Mouse (Mus musculus): ENCODE results near the gene Irgq. TPM values are rescaled to one million over a fixed set of nuclear protein-coding genes. Genes with fewer than 3 reads are reported as not detected.
"Not testable (repeated sequence)": the region's sequence is repeated elsewhere in the genome, so short reads cannot be mapped to it uniquely, and the experiment has no call there.

Gene Irgq
- 10 to 100 TPM; 15.7 to 18.2 TPM for total RNA-seq (2021)

- DNase-seq (ENCODE audit: low spot score): peak; percentile 96
- intact Hi-C loops (cut with DNase I): loop anchor here (1.0 to 5.0 kb wide), 3 partner anchors 17 to 132 kb away; partner anchors contain the start of gene Zfp428
Measured at GRCm38 (mm10) chr7:24530062-24530931, at the start of gene Irgq. Gene Irgq (plus strand): TSS chr7:24530689.

GRCm38 (mm10) chr7:24480986-24481473, 49.5 kb upstream of the Irgq start:
- intact Hi-C loops (cut with DNase I): no loop called here
- no peak for DNase-seq (ENCODE audit: low spot score)

- intact Hi-C loops (cut with DNase I): no loop called here
- peak; percentile 49 for DNase-seq (ENCODE audit: low spot score)
Measured at GRCm38 (mm10) chr7:24481474-24482207, 48.8 kb upstream of the Irgq start, which contains the start of gene Cadm4. Gene Cadm4 (plus strand): TSS chr7:24482023.

GRCm38 (mm10) chr7:24482208-24483020, 48.1 kb upstream of the Irgq start:
- intact Hi-C loops (cut with DNase I): no loop called here

GRCm38 (mm10) chr7:24483291-24483690, 47.2 kb upstream of the Irgq start:
- DNase-seq (ENCODE audit: low spot score); intact Hi-C loops (cut with DNase I): not testable (repeated sequence)

More at GRCm38 (mm10) chr7:24482208-24483020, 48.1 kb upstream of the Irgq start:
- DNase-seq (ENCODE audit: low spot score): no peak

GRCm38 (mm10) chr7:24485481-24485880, 45.0 kb upstream of the Irgq start:
- no peak for DNase-seq (ENCODE audit: low spot score)
- intact Hi-C loops (cut with DNase I): no loop called here

GRCm38 (mm10) chr7:24486654-24487130, 43.8 kb upstream of the Irgq start:
- no peak for DNase-seq (ENCODE audit: low spot score)
- intact Hi-C loops (cut with DNase I): no loop called here

- DNase-seq (ENCODE audit: low spot score): no peak
- intact Hi-C loops (cut with DNase I): no loop called here
Measured at GRCm38 (mm10) chr7:24487403-24487802, 43.1 kb upstream of the Irgq start.

DNA sequence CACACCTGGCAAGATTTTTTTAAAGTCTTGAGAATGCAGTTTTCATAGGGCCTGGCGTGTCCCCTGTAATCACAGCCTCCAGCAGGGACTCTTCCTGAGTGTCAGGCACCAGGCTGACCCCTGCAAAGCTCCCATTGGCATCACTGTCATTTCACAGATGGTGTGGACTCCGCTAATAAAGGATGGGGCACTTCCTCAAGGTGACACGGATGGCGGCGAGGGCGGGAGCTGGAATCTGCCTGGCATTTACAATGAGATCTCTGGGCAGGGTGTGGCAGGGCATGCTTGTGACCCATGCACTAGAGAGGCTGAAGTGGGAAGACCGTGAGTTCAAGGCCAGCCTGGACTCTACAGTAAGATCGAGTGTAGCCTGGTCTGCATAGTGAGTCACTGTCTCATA, 42.2 kb upstream of the Irgq start:
- intact Hi-C loops (cut with DNase I): no loop called here
- no peak for DNase-seq (ENCODE audit: low spot score)

DNA sequence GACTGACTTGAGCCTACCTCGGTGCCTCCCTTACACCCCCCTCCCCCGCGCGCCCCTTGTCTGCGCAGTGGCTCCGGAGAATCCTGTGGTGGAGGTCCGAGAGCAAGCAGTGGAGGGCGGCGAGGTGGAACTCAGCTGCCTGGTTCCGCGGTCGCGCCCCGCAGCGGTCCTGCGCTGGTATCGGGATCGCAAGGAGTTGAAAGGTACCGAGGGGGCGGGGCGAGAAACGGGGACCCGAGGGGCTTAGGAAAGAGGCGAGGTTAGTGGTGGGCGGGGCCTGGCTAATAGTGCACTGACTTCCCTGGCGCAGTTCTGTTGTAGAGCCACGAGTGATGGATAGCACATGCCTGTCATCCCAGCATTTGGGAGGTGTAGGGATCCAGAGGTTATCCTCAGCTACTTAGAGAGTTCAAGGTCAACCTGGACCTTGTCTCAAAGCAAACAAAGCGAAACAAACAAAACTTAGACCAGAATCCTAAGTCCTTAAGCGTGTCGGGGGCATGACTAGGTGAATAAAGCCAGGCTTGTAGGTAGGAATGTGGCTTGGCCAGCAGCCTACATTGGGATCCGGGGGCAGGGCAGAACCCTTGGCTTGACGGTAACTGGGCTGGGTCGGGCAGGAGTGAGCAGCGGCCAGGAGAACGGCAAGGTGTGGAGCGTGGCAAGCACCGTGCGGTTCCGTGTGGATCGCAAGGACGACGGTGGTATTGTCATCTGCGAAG, 30.5 kb upstream of the Irgq start:
- intact Hi-C loops (cut with DNase I): no loop called here
- no peak for DNase-seq (ENCODE audit: low spot score)

- DNase-seq (ENCODE audit: low spot score): no peak
- intact Hi-C loops (cut with DNase I): no loop called here
Measured at GRCm38 (mm10) chr7:24500929-24501328, 29.6 kb upstream of the Irgq start.

GRCm38 (mm10) chr7:24501492-24501891, 29.0 kb upstream of the Irgq start:
- intact Hi-C loops (cut with DNase I): no loop called here
- no peak for DNase-seq (ENCODE audit: low spot score)

DNA sequence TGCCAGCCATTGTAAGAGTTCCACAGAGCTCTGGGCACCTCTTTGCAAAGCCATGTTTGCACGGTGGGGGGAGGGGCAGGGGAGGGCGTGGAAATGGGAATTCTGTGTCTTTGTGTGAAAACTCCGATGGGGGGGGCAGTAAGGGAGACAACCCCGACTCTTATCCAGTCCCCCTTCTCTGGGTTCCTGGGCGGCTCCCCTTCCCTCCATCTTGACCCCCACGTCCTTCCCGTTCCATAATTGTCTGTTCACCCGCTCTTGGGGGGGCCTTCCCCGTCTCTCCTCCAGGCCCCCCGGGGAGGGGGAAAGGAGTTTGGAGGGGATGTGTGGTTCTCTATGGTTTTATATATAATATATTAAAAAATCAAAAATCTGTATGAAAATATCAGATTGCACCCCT, 26.5 kb upstream of the Irgq start:
- intact Hi-C loops (cut with DNase I): no loop called here
- no peak for DNase-seq (ENCODE audit: low spot score)

DNA sequence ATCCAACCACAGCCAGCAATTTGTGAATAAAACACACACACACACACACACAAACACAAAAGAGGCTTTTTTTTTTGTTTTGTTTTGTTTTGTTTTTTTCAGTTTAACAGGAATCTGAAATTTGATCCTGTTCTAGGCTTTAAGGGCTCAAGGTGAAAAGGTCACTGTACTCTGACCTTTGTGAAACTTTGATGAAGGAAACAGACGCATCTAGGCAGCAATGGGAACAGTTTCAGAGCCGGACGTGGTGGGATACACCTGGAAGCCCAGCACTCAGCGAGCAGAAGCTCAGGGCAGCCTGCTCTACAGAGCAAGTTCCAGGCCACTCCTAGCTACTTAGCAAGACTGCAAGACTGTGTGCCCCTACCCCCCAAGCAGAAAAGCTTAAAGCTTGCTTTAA, 25.6 kb upstream of the Irgq start:
- DNase-seq (ENCODE audit: low spot score): no peak
- intact Hi-C loops (cut with DNase I): no loop called here

GRCm38 (mm10) chr7:24505447-24506064, 24.9 kb upstream of the Irgq start:
- intact Hi-C loops (cut with DNase I): loop anchor here (2.0 kb wide), 1 partner anchor 25 kb away; the partner anchor contains the start of gene Irgq

DNA sequence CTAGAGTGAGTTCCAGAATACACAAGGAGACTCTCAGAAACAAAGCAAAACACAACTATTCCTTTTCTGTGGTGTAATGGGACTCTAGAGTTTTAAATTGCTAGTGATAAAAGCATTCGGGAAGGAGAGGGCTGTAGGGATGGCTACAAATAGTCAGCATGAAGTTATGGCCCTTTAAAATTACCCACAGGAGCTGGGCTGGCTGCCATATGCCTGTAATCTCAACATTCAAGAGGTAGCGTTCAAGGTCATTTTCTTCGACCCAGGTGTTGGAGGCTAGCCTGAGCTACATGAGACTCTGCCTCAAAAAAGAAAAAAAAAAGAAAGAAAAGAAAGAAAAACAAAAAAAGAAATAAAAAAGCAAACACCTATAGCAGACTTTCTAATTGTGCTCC, 24.4 kb upstream of the Irgq start:
- DNase-seq (ENCODE audit: low spot score): no peak
- intact Hi-C loops (cut with DNase I): loop anchor here (2.0 kb wide), 1 partner anchor 25 kb away; the partner anchor contains the start of gene Irgq

More at GRCm38 (mm10) chr7:24505447-24506064, 24.9 kb upstream of the Irgq start:
- DNase-seq (ENCODE audit: low spot score): no peak

GRCm38 (mm10) chr7:24506476-24506837, 24.0 kb upstream of the Irgq start:
- peak; percentile 24 for DNase-seq (ENCODE audit: low spot score)

More at GRCm38 (mm10) chr7:24506476-24506837, 24.0 kb upstream of the Irgq start:
- intact Hi-C loops (cut with DNase I): loop anchor here (2.0 kb wide), 1 partner anchor 24 kb away; the partner anchor contains the start of gene Irgq

Data from heart, postnatal 25 days (tissue).